Mouse (Mus musculus): ENCODE measurements at regions not wholly inside any gene's neighbourhood (a gene's known extent, or its start where the extent isn't known, plus 50 kb on each side); places are given as distances from the start of the nearest gene placed in this dataset.

DNA sequence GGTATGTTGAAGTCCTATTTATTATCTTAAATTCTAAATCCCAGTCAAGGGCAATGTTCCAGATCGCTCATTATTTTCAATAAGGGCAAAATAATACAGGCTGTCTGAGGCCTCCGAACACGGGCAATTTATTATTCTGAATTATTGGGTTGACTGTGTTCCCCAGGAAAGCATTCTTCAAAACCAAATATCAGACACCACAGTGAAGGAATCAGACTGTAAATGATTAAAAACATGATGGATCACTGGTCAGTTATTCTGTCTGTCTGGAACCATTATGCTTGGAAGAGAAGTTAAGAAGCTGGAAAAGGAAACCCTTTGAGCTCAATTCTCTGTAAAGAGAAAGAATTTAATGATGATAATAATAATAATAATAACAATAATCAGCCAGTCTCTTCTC is 417.4 kb upstream of the Dcn start:
- TF ChIP-seq CTCF (IDR thresholded peaks at IDR 0.05; ENCODE audit: borderline replicate concordance, insufficient read depth, low read depth, low read length) (no peak), POLR2A (IDR thresholded peaks at IDR 0.05; ENCODE audit: borderline replicate concordance, insufficient read depth, low read length) (no peak)
